Mouse (Mus musculus): Measurements from ENCODE around the gene Clip2. TPM values are rescaled to one million over a fixed set of nuclear protein-coding genes. Genes with fewer than 3 reads are reported as not detected.

Clip2 gene
- polyA plus RNA-seq, 1 experiment from 2014 or later, result 5.8 TPM

GRCm38 (mm10) chr5:134560071-134560449, 7.8 kb upstream of the Clip2 start, which contains the start of gene Syna:
Gene Syna, minus strand, starts transcription at chr5:134560171.
- no peak within 1 kb of the TSS for H3K27ac ChIP-seq
- no peak within 1 kb of the TSS for H3K4me2 ChIP-seq
- H3K4me1 ChIP-seq, result peaks cover 12% of the 10 kb centered on the region
- H3K4me3 ChIP-seq, result no peak within 1 kb of the TSS
- H3K36me3 ChIP-seq, result no peaks in the 10 kb centered on the region
- no peaks in the 10 kb centered on the region for H3K27me3 ChIP-seq
- H3K9me3 ChIP-seq, result no peaks in the 10 kb centered on the region; the same call in none of the 2 replicates
- 88% methylated on average over 7 of the region's 7 CpGs for WGBS
- ATAC-seq (ENCODE audit: insufficient number of reproducible peaks, insufficient read depth, low FRiP score, low TSS enrichment, low read depth), result no peak
- H3K9ac ChIP-seq, result no peak within 1 kb of the TSS

- no peak for ATAC-seq (ENCODE audit: insufficient number of reproducible peaks, insufficient read depth, low FRiP score, low TSS enrichment, low read depth)
- no peaks in the 10 kb centered on the region for H3K36me3 ChIP-seq
- H3K4me3 ChIP-seq, result peak overlapping the region; percentile 19; the same call in 1 of the 2 replicates
- peak overlapping the region; percentile 19; the same call in 1 of the 2 replicates for H3K27ac ChIP-seq
- H3K4me2 ChIP-seq, result peak overlapping the region; percentile 50
- H3K27me3 ChIP-seq, result no peaks in the 10 kb centered on the region
- peak overlapping the region; percentile 44; the same call in 1 of the 2 replicates for H3K9ac ChIP-seq
- no peaks in the 10 kb centered on the region; the same call in none of the 2 replicates for H3K9me3 ChIP-seq
- peaks cover 29% of the 10 kb centered on the region for H3K4me1 ChIP-seq
- WGBS, result 8% methylated on average over 20 of the region's 20 CpGs
These were observed 3.4 kb upstream of the Clip2 start for GRCm38 (mm10) chr5:134555463-134556164.

GRCm38 (mm10) chr5:134553951-134554546, 1.8 kb upstream of the Clip2 start:
- Histone ChIP-seq H3K4me1 (peaks cover 41% of the 10 kb centered on the region), H3K27ac (no peak overlapping the region), H3K27me3 (no peaks in the 10 kb centered on the region), H3K4me2 (no peak overlapping the region), H3K4me3 (no peak overlapping the region), H3K9ac (no peak overlapping the region), H3K36me3 (no peaks in the 10 kb centered on the region), H3K9me3 (no peaks in the 10 kb centered on the region; the same call in 1 of the 2 replicates)
- 81% methylated on average over 5 of the region's 5 CpGs for WGBS
- no peak for ATAC-seq (ENCODE audit: insufficient number of reproducible peaks, insufficient read depth, low FRiP score, low TSS enrichment, low read depth)

GRCm38 (mm10) chr5:134551233-134552109, 763 bp downstream of the Clip2 start:
- H3K4me2 ChIP-seq, result peak overlapping the region; percentile 80
- WGBS, result under 1% methylated on average over 52 of the region's 52 CpGs
- 0 out of 2 replicates have a peak, but pooled peaks cover 3% of the 10 kb centered on the region for H3K36me3 ChIP-seq
- peak; percentile 2; the same call in 1 of the 2 replicates for ATAC-seq (ENCODE audit: insufficient number of reproducible peaks, insufficient read depth, low FRiP score, low TSS enrichment, low read depth)
- no peaks in the 10 kb centered on the region for H3K27me3 ChIP-seq
- H3K9ac ChIP-seq, result peak overlapping the region; percentile 89
- peak overlapping the region; percentile 85 for H3K4me3 ChIP-seq
- H3K9me3 ChIP-seq, result no peaks in the 10 kb centered on the region
- H3K27ac ChIP-seq, result peak overlapping the region; percentile 97
- peaks cover 57% of the 10 kb centered on the region for H3K4me1 ChIP-seq

- H3K27me3 ChIP-seq, result no peaks in the 10 kb centered on the region
- no peak for ATAC-seq (ENCODE audit: insufficient number of reproducible peaks, insufficient read depth, low FRiP score, low TSS enrichment, low read depth)
- H3K9ac ChIP-seq, result peak overlapping the region; percentile 89
- peak overlapping the region; percentile 80 for H3K4me2 ChIP-seq
- peak overlapping the region; percentile 97 for H3K27ac ChIP-seq
- WGBS, result 5% methylated on average over 6 of the region's 6 CpGs
- no peaks in the 10 kb centered on the region for H3K9me3 ChIP-seq
- H3K4me3 ChIP-seq, result peak overlapping the region; percentile 85
- H3K36me3 ChIP-seq, result 0 out of 2 replicates have a peak, but pooled peaks cover 3% of the 10 kb centered on the region
- peaks cover 53% of the 10 kb centered on the region for H3K4me1 ChIP-seq
These were observed 1.4 kb downstream of the Clip2 start for GRCm38 (mm10) chr5:134550836-134551232.

- H3K4me1 ChIP-seq, result peaks cover 46% of the 10 kb centered on the region
- peaks cover 5% of the 10 kb centered on the region; the same call in 1 of the 2 replicates for H3K36me3 ChIP-seq
- H3K27ac ChIP-seq, result no peak overlapping the region
- H3K9me3 ChIP-seq, result no peaks in the 10 kb centered on the region
- 81% methylated on average over 3 of the region's 3 CpGs for whole genome bisulfite sequencing
- no peak overlapping the region for H3K9ac ChIP-seq
- no peak for ATAC-seq (ENCODE audit: insufficient number of reproducible peaks, insufficient read depth, low FRiP score, low TSS enrichment, low read depth)
- peak overlapping the region; percentile 80 for H3K4me2 ChIP-seq
- no peaks in the 10 kb centered on the region for H3K27me3 ChIP-seq
- H3K4me3 ChIP-seq, result no peak overlapping the region; the same call in 1 of the 2 replicates
These were observed 2.5 kb downstream of the Clip2 start for GRCm38 (mm10) chr5:134549640-134550168.

- Histone ChIP-seq H3K36me3 (peaks cover 12% of the 10 kb centered on the region; the same call in 1 of the 2 replicates), H3K9ac (no peak overlapping the region), H3K4me2 (no peak overlapping the region), H3K27me3 (no peaks in the 10 kb centered on the region), H3K4me1 (peaks cover 45% of the 10 kb centered on the region), H3K4me3 (no peak overlapping the region), H3K9me3 (no peaks in the 10 kb centered on the region), H3K27ac (no peak overlapping the region)
- no peak for ATAC-seq (ENCODE audit: insufficient number of reproducible peaks, insufficient read depth, low FRiP score, low TSS enrichment, low read depth)
- WGBS, result 46% methylated on average over 5 of the region's 5 CpGs
These were observed 3.9 kb downstream of the Clip2 start for GRCm38 (mm10) chr5:134548306-134548705.

- H3K36me3 ChIP-seq, result peaks cover 12% of the 10 kb centered on the region; the same call in 1 of the 2 replicates
- H3K27me3 ChIP-seq, result no peaks in the 10 kb centered on the region
- H3K9ac ChIP-seq, result no peak overlapping the region
- H3K4me2 ChIP-seq, result no peak overlapping the region
- H3K9me3 ChIP-seq, result no peaks in the 10 kb centered on the region
- 84% methylated on average over 7 of the region's 7 CpGs for WGBS
- no peak overlapping the region for H3K4me3 ChIP-seq
- no peak overlapping the region for H3K27ac ChIP-seq
- no peak for ATAC-seq (ENCODE audit: insufficient number of reproducible peaks, insufficient read depth, low FRiP score, low TSS enrichment, low read depth)
- peaks cover 42% of the 10 kb centered on the region for H3K4me1 ChIP-seq
These were observed 5.4 kb downstream of the Clip2 start for GRCm38 (mm10) chr5:134546790-134547189.

GRCm38 (mm10) chr5:134545242-134545629, 7.0 kb downstream of the Clip2 start:
- no peak overlapping the region for H3K4me2 ChIP-seq
- H3K9me3 ChIP-seq, result no peaks in the 10 kb centered on the region
- H3K9ac ChIP-seq, result no peak overlapping the region
- H3K27me3 ChIP-seq, result no peaks in the 10 kb centered on the region
- H3K4me3 ChIP-seq, result no peak overlapping the region
- ATAC-seq (ENCODE audit: insufficient number of reproducible peaks, insufficient read depth, low FRiP score, low TSS enrichment, low read depth), result no peak
- peaks cover 45% of the 10 kb centered on the region for H3K4me1 ChIP-seq
- H3K36me3 ChIP-seq, result peaks cover 12% of the 10 kb centered on the region; the same call in 1 of the 2 replicates
- WGBS, result 61% methylated on average over 3 of the region's 3 CpGs
- H3K27ac ChIP-seq, result no peak overlapping the region

- no peak overlapping the region for H3K4me3 ChIP-seq
- peaks cover 45% of the 10 kb centered on the region for H3K4me1 ChIP-seq
- H3K9me3 ChIP-seq, result no peaks in the 10 kb centered on the region
- 64% methylated on average over 19 of the region's 19 CpGs for WGBS
- no peak overlapping the region for H3K9ac ChIP-seq
- no peaks in the 10 kb centered on the region for H3K27me3 ChIP-seq
- no peak for ATAC-seq (ENCODE audit: insufficient number of reproducible peaks, insufficient read depth, low FRiP score, low TSS enrichment, low read depth)
- H3K27ac ChIP-seq, result no peak overlapping the region
- peaks cover 12% of the 10 kb centered on the region; the same call in 1 of the 2 replicates for H3K36me3 ChIP-seq
- no peak overlapping the region for H3K4me2 ChIP-seq
These were observed 7.6 kb downstream of the Clip2 start for GRCm38 (mm10) chr5:134544516-134545241.
